ENCODE assay signal across 8 mouse cellular contexts in the genomic region with DNA sequence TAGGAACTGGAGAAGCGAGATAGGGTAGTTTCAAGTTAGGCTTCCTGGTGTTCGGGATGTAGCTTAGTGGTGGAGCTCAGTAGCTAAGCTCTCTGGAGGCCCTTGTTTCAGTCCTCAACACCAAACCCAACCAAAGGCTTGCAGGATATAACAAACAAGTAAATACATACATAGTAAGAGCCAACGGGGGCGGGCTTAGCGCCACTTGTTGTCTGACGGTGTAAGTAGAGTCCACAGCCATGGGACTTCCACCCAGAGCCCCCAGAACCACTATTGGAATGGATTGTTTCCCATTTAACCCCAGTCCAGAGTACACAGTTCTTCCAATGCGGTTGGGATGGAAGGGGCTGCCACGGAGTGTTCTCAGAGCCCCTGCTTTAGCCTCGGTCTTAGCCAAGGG. TPM values are rescaled to one million over a fixed set of nuclear protein-coding genes. Genes with fewer than 3 reads are reported as not detected.
DNase-seq lines count a peak whose midpoint lies in the region; ATAC-seq and TF ChIP-seq lines count a peak whose summit lies in the region.

No protein-coding gene starts in this region.

- TF ChIP-seq EP300 in heart, adult 2 months (IDR thresholded peaks at IDR 0.05; ENCODE audit: insufficient read depth, low read depth, low read length), result no peak
- TF ChIP-seq EP300 in ES-Bruce4 (IDR thresholded peaks at IDR 0.05; ENCODE audit: insufficient read depth, low read depth, low read length), result no peak
- TF ChIP-seq EP300 in liver, postnatal 0 days (IDR thresholded peaks at IDR 0.05; ENCODE audit: low read depth), result no peak

- intact Hi-C loops in heart, adult 2 months (cut with DNase I), result loop anchor here (1.0 to 2.0 kb wide), 4 partner anchors 22 to 65 kb away; a partner anchor contains a TSS

- no peak for DNase-seq in heart, adult 2 months
- no peak for DNase-seq in heart, adult 9 months (ENCODE audit: low spot score in 2 of 2)
- DNase-seq in hindbrain, embryonic 10.5 days (ENCODE audit: low spot score), result no peak
- DNase-seq in liver, postnatal 0 days, result peak; percentile 13
- no peak for DNase-seq in embryo, embryonic 10.5 days (ENCODE audit: low spot score)
- no peak for DNase-seq in ovary, postnatal 10 days (ENCODE audit: low spot score)
- DNase-seq in cerebellum, postnatal 4 days (ENCODE audit: low spot score in 2 of 2), result no peak

- peak overlapping the region; percentile 98 for H3K4me2 ChIP-seq in liver, postnatal 0 days (ENCODE audit: low read depth, low read length)

- no peaks in the 10 kb centered on the region for H3K9me3 ChIP-seq in ES-Bruce4 (replicated peaks; ENCODE audit: control insufficient read depth, insufficient read depth, low read length, poor library complexity, severe bottlenecking)
- no peaks in the 10 kb centered on the region for H3K9me3 ChIP-seq in hindbrain, embryonic 10.5 days
- H3K9me3 ChIP-seq in liver, postnatal 0 days (ENCODE audit: low read length), result no peaks in the 10 kb centered on the region

- H3K27me3 ChIP-seq in heart, adult 2 months (ENCODE audit: control insufficient read depth, insufficient read depth, low read length), result no peaks in the 10 kb centered on the region
- H3K27me3 ChIP-seq in ES-Bruce4 (ENCODE audit: control insufficient read depth, insufficient read depth, low read length, poor library complexity, severe bottlenecking), result no peaks in the 10 kb centered on the region
- peaks cover 11% of the 10 kb centered on the region for H3K27me3 ChIP-seq in hindbrain, embryonic 10.5 days (ENCODE audit: insufficient read depth, poor library complexity, severe bottlenecking)
- H3K27me3 ChIP-seq in liver, postnatal 0 days (ENCODE audit: insufficient read depth, low read length), result 0 out of 2 replicates have a peak, but pooled peaks cover 8% of the 10 kb centered on the region

- no peak for TF ChIP-seq CTCF in heart, adult 2 months (IDR thresholded peaks at IDR 0.05)
- no peak for TF ChIP-seq CTCF in ES-Bruce4 (IDR thresholded peaks at IDR 0.05; ENCODE audit: low read depth, low read length)
- no peak for TF ChIP-seq CTCF in liver, postnatal 0 days (IDR thresholded peaks at IDR 0.05; ENCODE audit: low read depth)

- H3K79me2 ChIP-seq in heart, adult 2 months (replicated peaks; ENCODE audit: control insufficient read depth, insufficient read depth, low read length), result no peaks in the 10 kb centered on the region; the same call in 1 of the 2 replicates

- ATAC-seq in liver, postnatal 0 days, result no peak

- no peaks in the 10 kb centered on the region for H3K36me3 ChIP-seq in heart, adult 2 months (ENCODE audit: control insufficient read depth, insufficient read depth, low read length)
- H3K36me3 ChIP-seq in ES-Bruce4 (ENCODE audit: control insufficient read depth, insufficient read depth, low read length, poor library complexity, severe bottlenecking), result no peaks in the 10 kb centered on the region
- peaks cover 28% of the 10 kb centered on the region for H3K36me3 ChIP-seq in hindbrain, embryonic 10.5 days
- 0 out of 2 replicates have a peak, but pooled peaks cover 5% of the 10 kb centered on the region for H3K36me3 ChIP-seq in liver, postnatal 0 days (replicated peaks; ENCODE audit: insufficient read depth, low read length)

- no peak for TF ChIP-seq POLR2A in heart, adult 2 months (IDR thresholded peaks at IDR 0.05; ENCODE audit: insufficient read depth, low read depth, low read length)
- no peak for TF ChIP-seq POLR2A in ES-Bruce4 (IDR thresholded peaks at IDR 0.05; ENCODE audit: insufficient read depth, low read length)

- peaks cover 18% of the 10 kb centered on the region for H3K4me1 ChIP-seq in heart, adult 2 months (ENCODE audit: control insufficient read depth, insufficient read depth, low read length)
- H3K4me1 ChIP-seq in ES-Bruce4 (ENCODE audit: control insufficient read depth, insufficient read depth, low read length), result peaks cover 11% of the 10 kb centered on the region
- peaks cover 43% of the 10 kb centered on the region for H3K4me1 ChIP-seq in hindbrain, embryonic 10.5 days (replicated peaks)
- H3K4me1 ChIP-seq in liver, postnatal 0 days (ENCODE audit: insufficient read depth), result peaks cover 32% of the 10 kb centered on the region

- WGBS in heart, adult 2 months, result 38% methylated on average over 9 of the region's 9 CpGs
- WGBS in hindbrain, embryonic 10.5 days, result 40% methylated on average over 9 of the region's 9 CpGs
- WGBS in liver, postnatal 0 days (ENCODE audit: insufficient replicate concordance), result 32% methylated on average over 9 of the region's 9 CpGs

- peak overlapping the region; percentile 93; the same call in 1 of the 2 replicates for H3K27ac ChIP-seq in heart, adult 2 months
- no peak overlapping the region for H3K27ac ChIP-seq in ES-Bruce4 (ENCODE audit: insufficient read depth, low read length)
- H3K27ac ChIP-seq in hindbrain, embryonic 10.5 days, result no peak overlapping the region
- H3K27ac ChIP-seq in liver, postnatal 0 days (ENCODE audit: low read depth), result no peak overlapping the region

- H3K4me3 ChIP-seq in heart, adult 2 months, result peak overlapping the region; percentile 80
- no peak overlapping the region for H3K4me3 ChIP-seq in ES-Bruce4 (ENCODE audit: low read depth, low read length)
- peak overlapping the region; percentile 92 for H3K4me3 ChIP-seq in hindbrain, embryonic 10.5 days
- H3K4me3 ChIP-seq in liver, postnatal 0 days (ENCODE audit: low read depth, low read length), result peak overlapping the region; percentile 71

- no peak overlapping the region for H3K9ac ChIP-seq in heart, adult 2 months (ENCODE audit: low read depth, low read length)
- H3K9ac ChIP-seq in ES-Bruce4 (ENCODE audit: low read depth, poor library complexity, severe bottlenecking), result peak overlapping the region; percentile 74
- no peak overlapping the region for H3K9ac ChIP-seq in liver, postnatal 0 days (replicated peaks)

RNA-seq across cellular contexts. Expression of a gene that starts 0.4 kb away (rescaled TPM):
- 10 to 100 TPM; 46.9 to 54.0 TPM for total RNA-seq in heart, adult 2 months (2021)
- 86.3 and 98.2 TPM in 2 replicates for polyA plus RNA-seq in heart, adult 2 months (2012; rRNA removed)
- polyA plus RNA-seq in ES-Bruce4 (2011; ENCODE audit: insufficient read depth, insufficient read length, low read depth, missing spikeins), result 84.4 and 97.7 TPM in 2 replicates
- polyA plus RNA-seq in hindbrain, embryonic 10.5 days (2016; fragmentation: Nextera tagmentation; extraction: Ambion mirVana), result 194 and 221 TPM in 2 replicates
- polyA plus RNA-seq in liver, postnatal 0 days (2015; fragmentation: Nextera tagmentation; extraction: Ambion mirVana), result 15.9 and 17.0 TPM in 2 replicates

RNA-seq across cellular contexts. Expression of a gene that starts 15.3 kb away (rescaled TPM):
- 1 to 10 TPM; 1.9 to 2.4 TPM for total RNA-seq in heart, adult 2 months (2021)
- polyA plus RNA-seq in heart, adult 2 months (2012; rRNA removed), result 3.7 and 7.3 TPM in 2 replicates
- 0.39 and 1.0 TPM in 2 replicates for polyA plus RNA-seq in ES-Bruce4 (2011; ENCODE audit: insufficient read depth, insufficient read length, low read depth, missing spikeins)
- 3.5 and 3.9 TPM in 2 replicates for polyA plus RNA-seq in hindbrain, embryonic 10.5 days (2016; fragmentation: Nextera tagmentation; extraction: Ambion mirVana)
- 18.1 and 20.2 TPM in 2 replicates for polyA plus RNA-seq in liver, postnatal 0 days (2015; fragmentation: Nextera tagmentation; extraction: Ambion mirVana)

RNA-seq across cellular contexts. Expression of a gene that starts 22.6 kb away (rescaled TPM):
- 10 to 100 TPM; 13.0 to 13.9 TPM for total RNA-seq in heart, adult 2 months (2021)
- polyA plus RNA-seq in heart, adult 2 months (2012; rRNA removed), result 20.7 and 21.1 TPM in 2 replicates
- polyA plus RNA-seq in ES-Bruce4 (2011; ENCODE audit: insufficient read depth, insufficient read length, low read depth, missing spikeins), result 55.2 and 63.9 TPM in 2 replicates
- polyA plus RNA-seq in hindbrain, embryonic 10.5 days (2016; fragmentation: Nextera tagmentation; extraction: Ambion mirVana), result 85.2 and 88.2 TPM in 2 replicates
- polyA plus RNA-seq in liver, postnatal 0 days (2015; fragmentation: Nextera tagmentation; extraction: Ambion mirVana), result 17.0 and 17.2 TPM in 2 replicates

RNA-seq across cellular contexts. Expression of a gene that starts 25.9 kb away (rescaled TPM):
- 1 to 10 TPM; 4.8 to 9.3 TPM for total RNA-seq in heart, adult 2 months (2021)
- polyA plus RNA-seq in heart, adult 2 months (2012; rRNA removed), result 10.4 and 11.5 TPM in 2 replicates
- 43.6 and 44.3 TPM in 2 replicates for polyA plus RNA-seq in ES-Bruce4 (2011; ENCODE audit: insufficient read depth, insufficient read length, low read depth, missing spikeins)
- polyA plus RNA-seq in hindbrain, embryonic 10.5 days (2016; fragmentation: Nextera tagmentation; extraction: Ambion mirVana), result 420 and 518 TPM in 2 replicates
- 4.1 and 4.2 TPM in 2 replicates for polyA plus RNA-seq in liver, postnatal 0 days (2015; fragmentation: Nextera tagmentation; extraction: Ambion mirVana)

RNA-seq across cellular contexts. Expression of a gene that starts 49.8 kb away (rescaled TPM):
- total RNA-seq in heart, adult 2 months (2021), result under 1 TPM; 0.86 to 0.94 TPM
- 0.53 and 1.1 TPM in 2 replicates for polyA plus RNA-seq in heart, adult 2 months (2012; rRNA removed)
- polyA plus RNA-seq in ES-Bruce4 (2011; ENCODE audit: insufficient read depth, insufficient read length, low read depth, missing spikeins), result 3.1 and 3.4 TPM in 2 replicates
- polyA plus RNA-seq in hindbrain, embryonic 10.5 days (2016; fragmentation: Nextera tagmentation; extraction: Ambion mirVana), result 0.69 and 1.0 TPM in 2 replicates
- polyA plus RNA-seq in liver, postnatal 0 days (2015; fragmentation: Nextera tagmentation; extraction: Ambion mirVana), result not detected in 2 replicates
